Mouse (Mus musculus) heart, adult 2 months (tissue): ENCODE measurements around the gene Notch3.

ENCODE experiments used
- CTCF ChIP-seq: fragments of 200-600 bp; IDR thresholded peaks from 2 replicates; pipeline ENCODE4 v1.8.1; 2022; ENCODE audit warnings: antibody characterized with exemption, mild to moderate bottlenecking, moderate library complexity
- EP300 ChIP-seq: fragments of 200-500 bp; IDR thresholded peaks from 2 replicates; pipeline ENCODE4 v1.6.1; 2011; ENCODE audit warnings: low read depth, low read length, control low read depth; ENCODE audit not compliant: insufficient read depth

GRCm38 (mm10) chr17:32130506-32130905, 36.1 kb downstream of the Notch3 start:
- TF ChIP-seq CTCF, result no peak
- TF ChIP-seq EP300, result no peak
